Mouse (Mus musculus): Measurements from ENCODE around the gene Olfr1358.
"Not testable (repeated sequence)": the region's sequence is repeated elsewhere in the genome, so short reads cannot be mapped to it uniquely, and the experiment has no call there.

The Olfr1358 gene

DNA sequence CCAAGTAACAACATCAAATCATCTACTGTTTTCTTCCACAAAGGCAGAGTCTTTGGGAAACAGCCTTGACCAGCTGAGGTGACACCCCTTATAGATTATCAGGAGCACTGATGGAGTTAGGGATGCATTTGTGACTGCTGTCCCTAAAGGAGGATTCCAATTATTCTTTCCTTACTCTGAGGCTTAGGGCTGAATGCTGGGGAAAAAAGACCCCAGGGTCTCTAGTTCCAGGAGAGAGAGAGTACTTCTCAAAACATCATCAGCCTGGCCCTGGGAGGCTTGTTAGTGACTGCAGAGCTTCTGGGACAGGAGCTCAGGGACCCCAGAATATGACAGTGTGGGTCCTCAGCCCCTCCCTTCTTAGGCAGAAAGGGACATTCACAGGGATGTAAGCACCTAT is at the start of gene Olfr1358:
Gene Olfr1358 (plus strand): TSS at position 301 of the 400 bp plus-strand sequence.
- DNase-seq, result no peak

DNA sequence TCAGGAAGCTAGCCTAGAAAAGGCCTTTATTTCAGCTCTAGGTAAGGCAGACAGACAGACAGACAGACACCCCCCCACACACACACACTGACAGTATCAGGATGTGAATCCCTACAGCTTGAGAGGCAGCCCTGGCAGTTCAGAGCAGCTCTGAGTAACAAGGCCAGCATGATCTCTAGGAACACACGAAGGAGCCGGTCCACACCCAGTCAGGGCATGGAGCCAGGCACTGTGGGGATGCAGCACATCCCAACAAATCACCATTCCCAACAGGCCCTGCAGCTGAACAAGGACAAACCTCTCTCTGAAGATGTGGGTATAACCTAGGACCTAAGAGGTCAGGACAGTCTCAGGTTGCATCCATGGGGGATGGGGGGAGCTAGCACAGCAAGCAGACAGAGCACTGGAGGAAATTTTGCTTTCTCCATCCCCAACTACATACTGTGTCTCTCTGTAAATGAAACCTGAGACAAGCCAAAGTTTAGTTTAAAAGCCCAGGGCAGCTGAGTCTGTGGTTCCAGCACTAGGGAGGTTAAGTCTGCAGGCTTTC is 49.4 kb upstream of the Olfr1358 start:
- DNase-seq, result no peak

DNA sequence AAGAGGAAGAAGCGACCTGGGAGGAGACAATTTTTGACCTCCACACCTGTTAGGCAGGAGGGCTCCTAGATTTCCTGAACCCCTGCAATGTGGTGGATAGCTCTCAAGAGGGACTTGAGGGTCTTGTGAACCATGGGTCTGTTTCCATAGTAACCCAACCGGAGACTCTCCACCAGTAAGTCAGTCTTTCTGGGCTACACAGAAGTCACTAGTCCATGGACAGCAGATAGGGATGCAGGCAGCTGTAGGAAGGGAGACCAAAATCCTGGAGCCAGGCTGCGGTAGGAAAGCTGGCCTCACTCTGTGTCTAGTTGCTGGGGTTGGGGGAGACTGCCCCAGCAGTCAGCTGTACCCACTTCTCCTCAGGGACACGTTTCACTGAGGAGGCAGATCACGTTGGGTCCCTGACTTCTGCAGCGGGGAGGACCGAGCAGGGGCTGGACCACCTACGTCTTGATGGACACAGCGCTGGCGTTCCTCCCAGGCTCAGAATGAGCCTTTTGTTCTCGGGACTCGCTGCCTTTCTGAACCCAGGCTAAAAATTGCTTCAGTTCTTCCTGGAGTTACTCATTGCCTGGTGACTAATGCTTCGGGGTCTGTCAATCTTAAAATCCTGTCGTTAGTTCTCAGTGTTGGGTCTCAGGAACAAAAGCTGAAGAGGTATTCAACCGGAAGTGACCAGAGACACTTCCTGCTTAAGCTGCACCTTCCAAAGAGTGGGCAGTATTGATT is 46.5 kb upstream of the Olfr1358 start:
- no peak for DNase-seq

DNA sequence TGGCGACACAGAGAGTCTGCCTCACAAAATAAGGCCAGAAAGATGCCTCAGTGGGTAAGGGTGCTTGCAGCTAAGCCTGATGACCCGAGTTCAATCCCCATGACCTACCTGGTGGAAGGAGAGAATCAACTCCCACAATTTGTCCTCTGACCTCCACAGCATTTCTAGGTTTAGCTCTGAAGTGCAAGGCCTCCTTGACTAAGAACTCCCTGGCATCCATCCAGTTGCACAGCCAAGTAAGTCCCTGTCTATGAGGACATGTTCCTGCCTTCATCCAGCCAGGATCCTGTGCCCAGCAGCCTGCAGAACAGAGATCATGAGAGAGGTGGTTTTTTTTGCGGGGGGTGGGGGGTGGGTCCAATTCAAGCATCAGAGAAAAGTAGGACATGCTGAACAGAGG is 45.2 kb upstream of the Olfr1358 start:
- no peak for DNase-seq

DNA sequence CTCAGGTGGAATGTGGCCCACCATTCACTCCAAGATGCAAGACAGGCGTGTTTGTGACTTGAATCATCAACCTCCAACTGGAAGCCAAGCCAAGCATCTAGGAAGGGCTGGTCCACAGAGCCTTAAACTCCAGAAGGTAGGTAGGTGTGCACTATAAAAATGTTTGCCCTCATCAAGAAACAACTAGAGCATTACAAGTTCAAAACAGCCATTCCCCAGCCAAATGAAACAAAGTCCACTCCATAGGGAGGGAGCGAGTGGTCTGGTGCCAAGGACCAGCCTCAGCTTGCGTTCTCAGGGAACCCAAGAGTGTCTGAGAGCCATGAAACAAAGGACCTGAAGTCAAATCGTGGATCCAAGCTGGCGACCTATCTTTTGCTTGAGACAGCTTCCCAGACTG is 43.8 kb upstream of the Olfr1358 start:
- no peak for DNase-seq

DNA sequence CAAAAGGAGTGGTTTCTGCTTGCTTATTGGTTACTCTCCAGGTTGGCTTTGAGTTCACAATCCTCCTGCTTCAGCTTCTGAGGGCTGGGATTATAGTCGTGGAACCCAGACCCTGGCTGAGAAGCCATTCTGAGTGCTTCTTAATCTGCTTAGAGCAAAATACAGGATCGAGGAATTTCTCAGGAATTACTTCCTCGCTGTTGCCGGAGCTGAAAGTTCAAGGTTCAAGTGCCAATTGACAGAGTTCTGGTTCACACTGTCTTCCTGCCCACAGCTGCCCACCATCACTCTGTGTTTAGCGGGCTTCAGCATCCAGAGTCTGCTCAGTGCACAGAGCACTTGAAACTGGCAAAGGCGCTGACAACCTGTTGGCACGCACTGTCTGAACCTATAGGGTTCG is 42.5 kb upstream of the Olfr1358 start:
- DNase-seq, result no peak

DNA sequence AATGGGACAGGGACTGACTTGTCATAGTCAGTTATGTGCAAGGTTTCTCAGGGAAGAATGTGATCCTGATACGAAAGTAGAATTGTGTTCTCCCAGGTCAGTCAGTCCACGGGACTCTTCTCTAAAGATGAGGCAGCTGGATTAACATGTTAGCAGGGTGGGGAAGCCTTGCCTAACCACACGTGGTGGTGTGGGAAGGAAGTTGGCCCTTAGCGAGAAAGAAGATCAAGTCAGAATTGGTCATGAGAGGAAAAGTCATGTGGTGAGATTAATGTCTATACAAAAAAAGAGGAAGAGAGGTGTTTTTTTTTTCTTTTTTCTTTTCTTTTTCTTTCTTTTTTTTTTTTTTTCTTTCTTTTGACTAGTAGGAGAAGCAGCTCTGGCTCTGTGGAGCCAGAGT is 40.4 kb upstream of the Olfr1358 start:
- no peak for DNase-seq

DNA sequence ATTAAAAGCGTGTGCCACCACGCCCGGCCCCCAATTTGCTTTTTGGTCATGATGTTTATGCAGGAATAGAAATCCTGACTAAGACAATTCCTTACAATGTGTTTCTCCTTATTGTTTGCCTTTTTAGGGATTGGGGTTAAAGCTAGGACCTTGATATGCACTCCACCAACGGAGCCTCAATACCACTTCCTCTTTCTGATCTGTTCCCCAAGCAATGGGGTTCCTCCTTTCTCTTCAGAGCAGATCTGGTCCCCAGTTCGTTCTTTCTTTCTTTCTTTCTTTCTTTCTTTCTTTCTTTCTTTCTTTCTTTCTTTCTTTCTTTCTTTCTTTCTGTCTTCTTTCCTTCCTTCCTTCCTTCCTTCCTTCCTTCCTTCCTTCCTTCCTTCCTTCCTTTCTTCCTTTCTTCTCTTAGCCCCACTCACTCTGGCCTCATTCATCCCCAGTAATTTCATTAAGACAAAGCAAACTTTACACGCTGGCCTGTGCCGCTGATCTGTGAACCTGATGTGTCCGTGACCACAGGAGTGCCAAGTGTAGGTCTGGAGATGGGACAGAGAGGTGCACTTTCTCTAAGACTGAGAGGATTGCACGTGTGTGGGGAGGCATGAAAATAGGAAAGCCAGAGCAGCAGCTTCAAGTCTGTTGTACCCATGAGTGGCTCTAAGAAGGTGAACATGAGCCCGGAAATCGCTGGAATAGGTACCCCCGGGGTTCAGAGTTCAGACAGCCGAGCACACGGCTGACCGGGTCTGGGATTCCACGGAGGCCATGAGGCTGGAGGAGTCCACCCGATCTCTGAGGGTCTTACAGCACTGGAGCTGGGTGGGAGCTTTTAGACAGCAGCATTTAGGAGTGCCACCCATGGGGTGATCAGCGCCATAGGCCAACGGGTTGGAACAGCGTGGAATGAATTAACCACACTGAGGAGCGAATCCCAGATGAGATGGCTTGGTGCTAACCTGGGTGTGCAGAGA is 36.0 kb upstream of the Olfr1358 start:
- no peak for DNase-seq

DNA sequence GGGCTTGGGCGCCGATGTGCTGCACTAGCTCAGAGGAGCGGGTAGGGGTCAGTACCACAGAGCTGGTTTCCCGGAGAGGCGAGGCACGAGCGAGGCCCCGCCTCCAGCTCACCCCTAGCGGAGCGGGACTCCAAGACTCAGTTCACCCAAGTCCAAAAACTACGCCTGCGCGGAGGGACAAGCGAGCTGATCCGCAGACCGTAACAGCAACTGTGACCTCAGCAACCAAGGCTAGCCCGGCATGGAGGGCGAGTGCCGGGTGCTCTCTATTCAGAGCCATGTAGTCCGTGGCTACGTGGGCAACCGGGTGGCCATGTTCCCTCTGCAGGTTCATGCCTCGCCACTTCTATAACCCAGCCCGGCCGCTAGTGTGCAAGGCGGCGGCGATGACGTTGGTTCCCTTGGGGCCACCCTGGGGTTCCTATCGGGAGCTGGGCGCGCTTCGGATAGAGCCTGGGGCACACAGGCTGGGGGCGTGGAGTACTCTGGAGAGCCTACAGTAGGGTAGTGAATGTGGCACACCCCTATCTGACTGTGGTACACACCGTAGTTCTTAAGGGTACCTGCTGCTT is 35.2 kb upstream of the Olfr1358 start:
- DNase-seq, result peak; percentile 52 to 58

DNA sequence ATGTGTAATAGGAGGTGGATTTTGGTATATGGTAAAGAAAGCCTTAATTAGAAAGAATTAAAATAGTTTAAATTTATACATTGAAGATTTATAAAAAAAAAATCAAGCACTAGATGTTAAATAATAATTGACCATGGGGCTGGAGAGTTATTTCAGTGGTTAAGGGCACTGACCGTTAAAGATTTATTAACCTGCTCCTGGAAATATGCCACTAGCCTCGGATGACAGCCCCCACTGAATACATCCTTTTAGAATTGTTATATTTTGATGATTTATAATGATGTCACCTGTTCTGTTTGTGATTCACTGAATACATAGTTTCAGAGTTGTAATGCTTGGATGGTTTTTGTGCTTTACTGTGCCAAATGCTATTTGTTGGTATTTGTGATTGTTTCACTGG is 31.9 kb upstream of the Olfr1358 start:
- DNase-seq, result not testable (repeated sequence)

DNA sequence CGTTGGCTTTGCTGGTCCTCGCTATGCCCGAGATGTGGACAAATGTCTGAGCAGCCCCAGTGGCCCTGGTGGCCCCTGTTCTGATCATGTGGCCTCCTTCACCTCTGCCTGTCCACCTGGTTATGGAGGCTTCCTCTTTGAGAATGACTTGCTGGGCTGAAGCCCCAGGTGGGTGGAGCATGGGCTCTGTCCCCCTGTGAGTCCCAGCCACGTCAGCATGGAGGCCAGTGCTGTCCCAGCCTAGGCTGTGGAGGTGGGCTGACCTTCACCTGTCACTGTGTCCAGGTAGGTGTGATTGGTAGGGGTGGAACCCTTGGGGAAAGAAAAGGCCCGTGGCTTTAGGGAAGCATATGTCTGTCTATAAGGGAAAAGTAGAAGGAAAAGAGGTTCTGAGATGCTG is 30.4 kb upstream of the Olfr1358 start:
- no peak for DNase-seq

DNA sequence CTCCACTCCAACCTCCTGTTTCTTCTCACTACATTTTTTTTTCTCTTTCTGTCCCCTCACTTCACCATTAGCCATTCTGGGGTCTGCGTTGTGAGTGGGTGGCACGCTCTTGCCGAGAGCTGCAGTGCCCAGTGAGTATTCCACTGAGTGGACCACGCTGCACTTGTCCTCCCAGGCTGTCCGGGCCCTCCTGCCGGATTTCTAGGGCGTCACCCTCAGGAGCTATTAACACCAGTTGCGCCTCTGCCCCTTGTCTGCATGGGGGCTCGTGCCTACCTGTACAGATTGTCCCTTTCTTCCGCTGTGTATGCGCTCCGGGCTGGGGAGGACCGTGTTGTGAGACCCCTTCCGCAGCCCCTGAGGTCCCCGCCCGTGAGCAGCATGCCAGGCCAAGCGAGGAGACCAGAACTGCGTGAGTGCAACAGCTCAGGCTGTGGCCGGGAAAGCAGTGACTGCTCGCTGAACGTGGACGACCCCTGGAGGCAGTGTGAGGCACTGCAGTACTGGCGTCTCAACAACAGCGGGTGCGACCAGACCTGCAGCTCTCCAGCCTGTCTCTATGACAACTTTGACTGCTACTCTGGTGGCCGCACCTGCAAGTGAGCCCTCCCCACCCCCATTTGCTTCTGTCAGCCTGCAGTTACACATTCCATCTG is 29.7 kb upstream of the Olfr1358 start:
- peak; percentile 66 to 80 for DNase-seq

DNA sequence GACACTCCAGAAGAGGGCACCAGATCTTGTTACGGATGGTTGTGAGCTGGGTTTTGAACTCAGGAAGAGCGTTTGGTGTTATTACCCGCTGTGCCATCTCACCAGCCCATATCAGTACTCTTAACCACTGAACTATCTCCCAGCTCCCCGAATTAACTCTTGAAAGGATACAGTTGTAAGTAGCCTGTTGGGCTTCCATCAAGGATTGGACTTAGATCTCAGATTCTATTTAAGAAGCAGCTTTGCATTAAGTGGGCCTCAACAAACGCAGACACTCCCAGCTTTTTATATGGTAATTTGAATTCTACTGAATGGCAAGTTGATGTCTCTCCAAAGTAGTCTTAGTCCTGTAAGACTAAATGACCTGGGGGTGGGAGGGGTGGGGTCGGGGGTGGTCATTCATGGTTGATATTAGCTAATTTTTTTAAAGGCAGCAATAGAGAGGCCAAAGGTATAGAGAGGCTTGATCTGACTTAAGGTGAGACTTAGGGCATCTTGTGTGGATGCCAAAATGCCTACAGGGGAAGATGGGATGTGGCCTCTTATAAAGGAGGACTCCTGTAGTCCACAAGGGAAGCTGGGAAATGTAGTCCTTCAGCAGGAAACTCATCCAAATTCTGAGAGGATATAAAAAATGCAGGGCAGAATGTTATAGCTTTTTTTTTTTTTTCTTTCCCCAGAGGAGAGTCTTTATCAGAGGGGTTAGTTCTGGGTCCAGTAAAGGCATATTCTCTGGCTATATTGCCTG is 14.1 kb upstream of the Olfr1358 start:
- no peak for DNase-seq

DNA sequence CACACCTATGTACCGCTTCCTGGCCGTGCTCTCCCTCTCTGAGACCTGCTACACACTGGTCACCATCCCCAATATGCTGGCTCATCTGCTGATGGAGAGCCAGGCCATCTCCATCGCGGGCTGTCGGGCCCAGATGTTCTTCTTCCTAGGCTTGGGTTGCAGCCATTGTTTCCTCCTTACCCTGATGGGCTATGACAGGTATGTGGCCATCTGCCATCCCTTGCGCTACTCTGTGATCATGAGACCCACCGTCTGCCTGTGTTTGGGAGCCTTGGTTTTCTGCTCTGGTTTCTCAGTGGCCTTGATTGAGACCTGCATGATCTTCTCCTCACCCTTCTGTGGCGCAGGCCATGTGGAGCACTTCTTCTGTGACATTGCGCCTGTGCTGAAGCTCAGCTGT is 2.6 kb downstream of the Olfr1358 start:
- DNase-seq, result no peak

DNA sequence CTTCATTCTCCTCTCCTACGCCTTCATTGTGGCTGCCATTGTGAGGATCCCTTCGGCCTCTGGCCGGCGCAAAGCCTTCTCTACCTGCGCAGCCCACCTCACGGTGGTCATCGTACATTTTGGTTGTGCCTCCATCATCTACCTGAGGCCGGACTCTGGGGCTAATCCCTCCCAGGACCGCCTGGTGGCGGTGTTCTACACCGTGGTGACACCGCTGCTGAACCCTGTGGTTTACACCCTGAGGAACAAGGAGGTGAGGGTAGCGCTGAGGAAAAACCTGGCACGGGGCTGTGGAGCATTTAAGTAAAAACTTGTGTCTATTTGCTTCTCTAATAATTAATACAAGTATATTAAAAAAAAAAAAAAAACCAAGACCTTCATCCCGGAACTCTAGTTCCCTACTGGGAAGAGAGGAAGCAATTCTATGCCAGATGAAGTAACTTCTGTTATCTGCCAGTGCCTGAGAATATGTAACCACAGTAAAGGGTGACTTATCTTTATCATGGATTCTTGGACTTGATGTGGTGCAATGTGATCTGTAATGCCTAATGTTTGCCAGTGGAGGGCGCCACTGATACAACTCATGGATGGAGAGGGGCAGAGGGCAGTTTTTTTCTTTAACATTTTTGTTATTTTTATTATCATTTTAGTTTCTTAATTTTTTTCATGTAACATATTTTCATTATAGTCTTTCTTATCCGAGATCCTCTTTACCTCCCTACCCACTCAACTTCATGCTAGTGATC is 3.2 kb downstream of the Olfr1358 start:
- DNase-seq, result peak in 1 of 2 experiments; percentile 13

DNA sequence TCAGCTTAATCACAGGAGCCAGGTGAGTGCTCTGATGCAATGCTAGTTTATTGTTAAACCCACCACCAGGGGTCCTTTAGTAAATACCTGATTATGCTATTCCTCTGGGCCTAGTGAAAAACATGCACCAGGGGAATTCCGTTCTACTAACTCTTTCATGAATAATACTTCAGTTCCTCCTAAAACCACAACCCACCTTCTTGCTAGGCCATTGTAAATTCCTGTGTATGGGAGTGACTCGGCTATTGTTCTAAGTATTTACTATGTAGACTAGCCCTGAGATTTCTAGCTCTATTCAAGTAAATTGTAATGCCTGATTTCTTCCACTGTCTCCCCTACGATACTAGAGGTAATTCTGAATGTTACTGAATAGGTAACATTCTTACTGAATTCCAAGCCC is 7.8 kb downstream of the Olfr1358 start:
- DNase-seq, result not testable (repeated sequence)

DNA sequence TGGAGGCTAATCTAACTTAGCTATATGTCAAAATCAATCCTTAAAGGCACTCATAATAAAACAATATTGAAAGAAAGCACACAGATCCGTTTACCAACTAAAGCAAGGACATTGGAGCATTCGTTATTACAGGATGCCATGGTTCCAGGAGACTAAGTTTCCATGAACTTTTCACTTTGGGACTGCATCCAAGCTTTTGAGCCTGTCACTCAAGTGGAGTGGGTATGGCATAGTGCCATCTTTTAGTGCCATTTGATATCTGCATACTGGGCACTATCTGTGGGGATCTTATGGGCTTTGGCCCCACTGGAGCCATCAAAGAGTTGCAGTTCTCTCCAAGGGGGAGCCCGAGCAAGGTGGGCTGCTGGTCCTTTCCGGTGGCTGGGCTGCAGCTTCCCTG is 8.3 kb downstream of the Olfr1358 start:
- no peak for DNase-seq

DNA sequence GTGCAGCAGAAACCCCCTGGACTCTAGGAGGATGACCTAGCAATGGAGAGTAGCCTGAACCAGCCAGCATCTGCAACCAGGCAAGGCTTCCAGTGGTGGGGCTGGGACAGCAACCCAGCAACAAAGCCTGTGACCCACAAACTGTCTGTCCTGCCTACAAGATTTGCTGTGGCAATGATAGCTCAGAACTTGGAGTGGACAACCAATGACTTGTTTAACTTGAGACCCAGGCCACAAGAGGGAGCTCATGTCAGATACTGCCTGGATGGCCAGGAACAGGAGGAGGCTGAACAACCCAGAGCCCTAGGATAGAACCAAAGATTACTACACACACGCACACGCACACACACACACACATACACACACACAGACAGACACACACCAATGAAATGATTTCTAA is 23.7 kb downstream of the Olfr1358 start:
- peak in 1 of 2 experiments; percentile 7 for DNase-seq

DNA sequence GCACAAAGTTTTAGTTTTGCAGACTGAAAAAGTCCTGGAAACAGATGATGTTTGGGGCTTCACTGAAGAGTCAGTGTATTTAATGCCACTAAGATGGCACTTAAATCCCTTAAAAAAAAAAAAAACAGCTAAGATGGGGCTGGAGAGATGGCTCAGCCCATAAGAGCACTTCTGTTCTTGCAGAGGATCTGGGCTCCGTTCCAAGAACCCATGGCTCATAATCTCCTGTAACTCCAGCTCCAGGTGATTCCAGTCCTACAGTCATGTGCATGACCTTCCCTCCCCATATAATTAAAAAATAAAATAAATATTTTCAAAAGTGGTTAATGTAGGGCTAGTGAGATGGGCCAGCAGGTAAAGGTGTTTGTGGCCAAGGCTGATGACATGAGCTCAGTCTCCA is 47.8 kb downstream of the Olfr1358 start:
- no peak for DNase-seq

DNA sequence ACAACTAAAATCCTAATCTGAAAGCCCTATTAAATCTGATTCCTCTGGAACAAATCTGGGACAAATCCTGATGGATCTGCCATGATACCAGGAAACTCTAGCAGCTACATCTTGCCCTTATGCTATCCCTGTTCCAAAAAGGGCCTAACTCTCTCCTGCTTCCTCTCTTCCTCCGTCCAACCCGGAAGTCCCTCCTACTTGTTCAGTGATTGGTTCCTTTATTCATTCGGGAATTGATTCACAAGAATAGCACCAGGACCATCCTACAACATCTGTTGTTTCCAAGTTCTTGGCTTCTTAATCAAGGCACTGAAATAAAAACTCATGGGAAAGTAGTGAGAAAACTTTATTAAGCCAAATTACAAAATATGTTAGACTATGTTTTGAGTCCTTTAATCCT is 52.0 kb downstream of the Olfr1358 start:
- DNase-seq, result no peak

DNA sequence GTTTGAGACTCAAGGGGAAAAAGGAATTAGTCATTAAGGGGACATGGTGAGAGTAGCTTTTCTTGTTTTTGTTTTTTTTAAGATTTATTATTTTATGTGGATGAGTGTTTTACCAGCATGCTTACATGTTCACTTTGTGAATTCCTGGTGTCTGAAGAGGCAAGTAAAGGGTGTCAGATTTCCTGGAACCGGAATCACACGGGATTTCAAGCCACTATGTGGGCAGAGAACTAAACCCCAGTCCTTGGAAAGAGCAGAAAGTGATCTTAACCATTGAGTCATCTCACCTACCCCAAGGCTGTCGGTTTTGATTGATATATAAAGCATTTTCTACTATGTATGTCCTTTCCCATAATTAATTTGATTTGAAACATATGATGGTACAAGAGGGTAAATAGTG is 52.5 kb downstream of the Olfr1358 start:
- no peak for DNase-seq

All from spleen, adult 18-20 months (tissue).